Mouse (Mus musculus): ENCODE results near the gene Gtf3c5.

- TF ChIP-seq CTCF (IDR thresholded peaks at IDR 0.05; ENCODE audit: control insufficient read depth, insufficient read depth, low read length) (no peak), POLR2A (IDR thresholded peaks at IDR 0.05; ENCODE audit: borderline replicate concordance, control insufficient read depth, low read depth, low read length) (no peak)
Measured at GRCm38 (mm10) chr2:28523643-28524117, 59.9 kb downstream of the Gtf3c5 start.
